In the genomic region with DNA sequence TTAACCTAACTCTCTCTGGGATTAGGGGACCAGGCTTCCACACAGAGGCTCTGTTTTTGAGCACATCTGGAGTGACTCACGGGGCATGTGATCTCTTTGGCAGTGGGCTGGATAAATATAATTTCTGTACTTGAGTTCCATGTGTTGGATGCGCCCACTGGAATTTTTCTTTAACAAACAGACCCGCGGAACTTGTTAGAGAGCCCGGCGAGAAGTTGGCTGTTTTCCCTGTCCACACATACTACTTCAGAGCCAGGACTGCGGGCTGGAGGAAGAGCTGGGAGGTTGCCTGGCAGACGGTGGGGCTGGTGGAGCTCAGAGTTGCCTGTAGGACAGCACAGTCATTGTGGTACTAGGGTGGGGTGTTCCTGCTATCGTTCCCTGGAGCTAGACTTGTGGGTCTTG, we compare ENCODE assay signal across 9 mouse cellular contexts. TPM values are rescaled to one million over a fixed set of nuclear protein-coding genes. Genes with fewer than 3 reads are reported as not detected.
DNase-seq lines count a peak whose midpoint lies in the region; ATAC-seq and TF ChIP-seq lines count a peak whose summit lies in the region.
"Had no signal": no experiment of that assay in that cellular context is flagged by ENCODE, and none has a peak within 500 bp of the region (broad histone marks: within the 10 kb centered on the region; RNA-seq: fewer than 3 reads in every experiment).

A gene (minus strand): TSS at position 31 of the 405 bp plus-strand sequence.

- TF ChIP-seq EP300 in lung, postnatal 0 days (IDR thresholded peaks at IDR 0.05) = no peak

- DNase-seq in hindbrain, postnatal 0 days (ENCODE audit: low spot score) = peak; percentile 19
- DNase-seq in heart, postnatal 4 days = peak; percentile 75
- peak; percentile 73 for DNase-seq in lung, postnatal 0 days (ENCODE audit: low spot score)
- peak; percentile 54 for DNase-seq in testis, postnatal 14 days (ENCODE audit: low spot score)
- DNase-seq in thymus, postnatal 25 days = no peak
- DNase-seq in T-cell, adult 2 months (ENCODE audit: low spot score) = no peak

- no peaks in the 10 kb centered on the region for H3K27me3 ChIP-seq in hindbrain, postnatal 0 days (ENCODE audit: insufficient read depth, low read length)
- H3K27me3 ChIP-seq in hindbrain, embryonic 13.5 days = no peaks in the 10 kb centered on the region
- no peaks in the 10 kb centered on the region for H3K27me3 ChIP-seq in lung, postnatal 0 days (replicated peaks; ENCODE audit: insufficient read depth, low read length)
- H3K27me3 ChIP-seq: CH12.LX had no signal

- 0 out of 2 replicates have a peak, but pooled peaks cover 5% of the 10 kb centered on the region for H3K4me1 ChIP-seq in hindbrain, postnatal 0 days (ENCODE audit: insufficient read depth, low read length)
- H3K4me1 ChIP-seq in hindbrain, embryonic 13.5 days (replicated peaks) = 0 out of 2 replicates have a peak, but pooled peaks cover 8% of the 10 kb centered on the region
- no peaks in the 10 kb centered on the region for H3K4me1 ChIP-seq in lung, postnatal 0 days (ENCODE audit: insufficient read depth, low read depth, low read length)

- no peak for TF ChIP-seq CTCF in hindbrain, postnatal 0 days (IDR thresholded peaks at IDR 0.05; ENCODE audit: low read depth)
- TF ChIP-seq CTCF in lung, postnatal 0 days (IDR thresholded peaks at IDR 0.05) = no peak

- no peak within 1 kb of the TSS for H3K4me3 ChIP-seq in hindbrain, postnatal 0 days (ENCODE audit: low read length)
- H3K4me3 ChIP-seq in hindbrain, embryonic 13.5 days = no peak within 1 kb of the TSS
- no peak within 1 kb of the TSS; the same call in 1 of the 2 replicates for H3K4me3 ChIP-seq in lung, postnatal 0 days (ENCODE audit: low read depth, low read length)

- no peak within 1 kb of the TSS for H3K4me2 ChIP-seq in hindbrain, postnatal 0 days (ENCODE audit: low read depth, low read length)
- no peak within 1 kb of the TSS for H3K4me2 ChIP-seq in hindbrain, embryonic 13.5 days
- no peak within 1 kb of the TSS for H3K4me2 ChIP-seq in lung, postnatal 0 days (replicated peaks; ENCODE audit: low read depth, low read length)

- H3K36me3 ChIP-seq in hindbrain, postnatal 0 days (ENCODE audit: insufficient read depth, low read length) = no peaks in the 10 kb centered on the region
- H3K36me3 ChIP-seq in hindbrain, embryonic 13.5 days = no peaks in the 10 kb centered on the region
- no peaks in the 10 kb centered on the region for H3K36me3 ChIP-seq in lung, postnatal 0 days (ENCODE audit: insufficient read depth, low read length)

- H3K27ac ChIP-seq in hindbrain, postnatal 0 days = no peak within 1 kb of the TSS
- H3K27ac ChIP-seq in hindbrain, embryonic 13.5 days = no peak within 1 kb of the TSS
- no peak within 1 kb of the TSS for H3K27ac ChIP-seq in lung, postnatal 0 days (ENCODE audit: low read length)

- 63% methylated on average over 9 of the region's 9 CpGs for WGBS in hindbrain, postnatal 0 days
- WGBS in hindbrain, embryonic 13.5 days = 86% methylated on average over 9 of the region's 9 CpGs
- 23% methylated on average over 9 of the region's 9 CpGs for WGBS in lung, postnatal 0 days

- no peak within 1 kb of the TSS for H3K9ac ChIP-seq in hindbrain, postnatal 0 days (replicated peaks; ENCODE audit: low read length)
- no peak within 1 kb of the TSS for H3K9ac ChIP-seq in hindbrain, embryonic 13.5 days
- no peak within 1 kb of the TSS for H3K9ac ChIP-seq in lung, postnatal 0 days (replicated peaks; ENCODE audit: low read depth)

- 0 out of 2 replicates have a peak, but pooled peaks have one; percentile 38 for ATAC-seq in hindbrain, postnatal 0 days
- ATAC-seq in hindbrain, embryonic 13.5 days (ENCODE audit: low FRiP score) = no peak
- peak; percentile 78; the same call in 1 of the 2 replicates for ATAC-seq in frontal cortex, adult (ENCODE audit: low TSS enrichment)
- peak; percentile 74 for ATAC-seq in lung, postnatal 0 days

- no peaks in the 10 kb centered on the region for H3K9me3 ChIP-seq in hindbrain, postnatal 0 days (ENCODE audit: low read length)
- H3K9me3 ChIP-seq in hindbrain, embryonic 13.5 days = no peaks in the 10 kb centered on the region
- no peaks in the 10 kb centered on the region for H3K9me3 ChIP-seq in lung, postnatal 0 days (ENCODE audit: low read length)

RNA-seq across cellular contexts. Expression of the gene that starts here (rescaled TPM):
- total RNA-seq in hindbrain, postnatal 0 days (2014; rRNA removed) = 0.68 and 1.5 TPM in 2 replicates
- polyA plus RNA-seq in hindbrain, postnatal 0 days (2015; fragmentation: Nextera tagmentation; extraction: Ambion mirVana) = 2.9 and 3.2 TPM in 2 replicates
- 0.27 and 0.71 TPM in 2 replicates for polyA plus RNA-seq in hindbrain, embryonic 13.5 days (2015; fragmentation: Nextera tagmentation; extraction: Ambion mirVana)
- under 1 TPM; 0.43 TPM for total RNA-seq in heart, postnatal 4 days (2021)
- 3.4 and 4.4 TPM in 2 replicates for polyA plus RNA-seq in lung, postnatal 0 days (2015; fragmentation: Nextera tagmentation; extraction: Ambion mirVana)
- total RNA-seq: CH12.LX had no signal

Comparison
In these comparisons a context has a peak if more than half of its experiments do, and no peak if none do; other contexts are left out.
1. Peak in DNase-seq in heart, postnatal 4 days; RNA of the gene not detected or under 1 TPM.
2. DNase-seq: peak in hindbrain, postnatal 0 days (single experiment), lung, postnatal 0 days (single experiment) and testis, postnatal 14 days (single experiment); none in thymus, postnatal 25 days (single experiment) and T-cell, adult 2 months (single experiment).